Mouse (Mus musculus) cortical plate, adult 2 months (tissue): ENCODE measurements around the gene Fgfr2.

Experiments
- CTCF ChIP-seq: fragments of 200-500 bp; IDR thresholded peaks from 2 replicates; pipeline ENCODE4 v1.5.1; 2011; ENCODE audit warnings: mild to moderate bottlenecking, control low read depth, low read length; ENCODE audit not compliant: insufficient read depth; ENCODE audit errors: extremely low read depth
- POLR2A ChIP-seq: fragments of 200-500 bp; IDR thresholded peaks from 2 replicates; pipeline ENCODE4 v1.6.1; 2011; ENCODE audit warnings: mild to moderate bottlenecking, low read length, control low read depth; ENCODE audit not compliant: insufficient read depth; ENCODE audit errors: extremely low read depth

DNA sequence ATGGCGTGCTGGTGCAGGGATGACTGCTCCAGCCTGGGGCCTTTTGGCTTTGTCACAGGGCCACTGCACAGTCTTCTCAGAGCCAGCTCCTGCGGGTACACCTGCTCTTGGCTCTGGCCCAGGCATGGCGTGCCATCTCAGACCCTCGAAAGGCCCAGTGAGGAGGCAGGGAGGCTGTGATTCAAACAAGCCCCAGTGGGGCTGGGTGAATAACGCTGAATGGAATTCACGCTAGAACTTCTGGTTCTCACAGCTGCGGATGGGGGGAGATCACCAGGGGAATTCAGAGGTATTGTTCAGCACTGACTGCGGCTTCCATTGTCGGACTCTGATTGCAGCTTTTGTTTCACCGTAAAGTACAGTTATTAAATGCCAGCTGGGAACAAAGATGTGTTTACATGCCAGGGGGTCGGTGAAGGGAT is 2262.4 kb downstream of the Fgfr2 start:
- TF ChIP-seq POLR2A (no peak), CTCF (no peak)
